Mouse (Mus musculus) cerebellum, adult 2 months (tissue): ENCODE data around the gene Apoc4. TPM values are rescaled to one million over a fixed set of nuclear protein-coding genes. Genes with fewer than 3 reads are reported as not detected.

Source experiments
- DNase-seq, 2 experiments: peaks; one replicate each; pipeline ENCODE4 v3.0.0; 2021
- H3K27ac ChIP-seq: fragments of 200-500 bp; 2 replicates; pipeline ENCODE4 v1.5.1; 2012; ENCODE audit warnings: low read length, control low read depth, inconsistent platforms; ENCODE audit not compliant: insufficient read depth
- H3K27me3 ChIP-seq: fragments of 200-500 bp; 2 replicates; pipeline ENCODE4 v1.6.1; 2012; ENCODE audit warnings: inconsistent platforms, mild to moderate bottlenecking, low read length, moderate library complexity; ENCODE audit not compliant: control insufficient read depth, insufficient read depth
- H3K4me1 ChIP-seq: fragments of 200-500 bp; 2 replicates; pipeline ENCODE4 v1.6.1; 2011; ENCODE audit warnings: low read length; ENCODE audit not compliant: control insufficient read depth, insufficient read depth
- H3K4me3 ChIP-seq: fragments of 200-500 bp; replicated peaks from 2 replicates; pipeline ENCODE3; 2011; ENCODE audit warnings: mild to moderate bottlenecking, low read depth, low read length, control low read depth; ENCODE audit not compliant: insufficient read depth
- CTCF ChIP-seq: fragments of 200-500 bp; IDR thresholded peaks from 2 replicates; pipeline ENCODE4 v1.5.1; 2011; ENCODE audit warnings: low read depth, mild to moderate bottlenecking, control low read depth, low read length, moderate library complexity, borderline replicate concordance; ENCODE audit not compliant: insufficient read depth
- POLR2A ChIP-seq: fragments of 200-500 bp; IDR thresholded peaks from 2 replicates; pipeline ENCODE4 v1.6.1; 2011; ENCODE audit warnings: low read length, control low read depth, borderline replicate concordance; ENCODE audit not compliant: insufficient read depth
- WGBS: fragments of 180-500 bp; shearing (Covaris S2); methylation state at CpG from one replicate; pipeline ENCODE4 v1.1.7; 2018; 5-methylcytosine and 5-hydroxymethylcytosine counted together
- polyA plus RNA-seq: library from polyadenylated mRNA; depleted of rRNA; stranded (reverse); fragments of >200 nt; gene quantifications from 2 replicates; pipeline ENCODE4 v1.2.3, GENCODE M21; 2012

Gene Apoc4
- polyA plus RNA-seq, 1 experiment: not detected

DNA sequence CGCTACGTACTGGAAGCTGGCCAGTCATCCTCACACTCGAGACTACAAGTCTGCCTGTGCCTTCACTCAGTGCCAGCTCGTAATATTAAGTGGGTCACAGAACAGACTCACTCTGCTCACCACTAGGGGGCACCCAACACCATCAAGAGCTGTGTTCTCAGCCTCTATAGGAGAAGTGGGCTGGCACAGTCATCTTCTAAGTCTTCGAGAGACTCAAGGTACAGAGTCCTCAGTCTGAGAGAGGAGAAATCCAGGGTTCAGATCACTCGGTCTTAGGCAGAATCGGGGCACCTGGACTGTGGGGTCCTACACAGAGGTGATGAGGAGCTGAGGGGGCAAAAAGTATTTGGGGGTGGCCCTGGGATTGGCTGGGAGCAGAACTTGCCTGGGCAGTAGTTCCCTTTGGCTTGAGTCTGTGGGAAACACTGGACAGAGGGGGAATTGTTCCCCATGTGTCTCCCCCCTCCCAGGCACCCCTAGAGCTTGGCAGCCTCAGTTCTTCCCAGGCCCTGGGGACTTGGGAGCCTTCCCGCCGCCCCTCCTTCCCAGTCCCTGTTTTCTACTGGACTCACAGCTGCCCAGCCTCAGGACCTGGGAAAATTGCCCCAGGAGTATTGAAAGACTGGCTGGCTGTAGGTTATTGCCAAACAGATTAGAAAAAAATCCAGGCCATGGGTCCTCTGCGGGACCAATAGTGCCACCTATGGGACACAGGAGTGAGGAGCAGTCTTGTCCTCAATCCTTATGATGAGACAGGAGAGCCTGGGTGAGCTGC, 12.1 kb downstream of the Apoc4 start:
- no peak for TF ChIP-seq POLR2A
- peak; percentile 95 for TF ChIP-seq CTCF
- WGBS: 1% methylated on average over 10 of the region's 10 CpGs

DNA sequence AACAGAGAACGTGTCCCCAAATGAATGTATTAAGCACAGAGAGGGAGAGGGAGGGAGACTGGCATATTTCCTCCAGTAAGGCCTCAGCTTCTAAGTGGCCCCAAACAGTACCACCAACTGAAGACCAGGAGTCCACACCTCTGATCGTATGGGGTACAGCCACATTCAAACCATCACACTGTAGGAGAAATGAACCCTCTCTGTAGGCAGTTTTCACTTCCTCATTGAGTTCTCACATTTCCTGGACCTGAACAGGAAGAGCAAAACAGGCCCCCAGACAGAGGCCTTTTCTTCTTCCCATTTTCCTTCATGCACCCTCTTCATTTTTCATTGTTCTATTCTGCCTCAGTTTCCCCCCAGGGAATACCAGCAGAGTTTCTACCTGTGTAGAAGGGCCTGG, 13.8 kb downstream of the Apoc4 start:
- no peak overlapping the region for H3K4me3 ChIP-seq
- DNase-seq: no peak
- H3K4me1 ChIP-seq: peaks cover 8% of the 10 kb centered on the region; the same call in 1 of the 2 replicates
- no peaks in the 10 kb centered on the region for H3K27me3 ChIP-seq
- TF ChIP-seq POLR2A (no peak), CTCF (no peak)
- H3K27ac ChIP-seq: no peak overlapping the region
- 77% methylated on average over 2 of the region's 2 CpGs for WGBS

More for the DNA sequence above, 12.1 kb downstream of the Apoc4 start:
- peaks cover 3% of the 10 kb centered on the region for H3K4me1 ChIP-seq
- H3K27ac ChIP-seq: peak overlapping the region; percentile 52
- DNase-seq: peak; percentile 91 to 93
- peak overlapping the region; percentile 44 for H3K4me3 ChIP-seq
- no peaks in the 10 kb centered on the region for H3K27me3 ChIP-seq

DNA sequence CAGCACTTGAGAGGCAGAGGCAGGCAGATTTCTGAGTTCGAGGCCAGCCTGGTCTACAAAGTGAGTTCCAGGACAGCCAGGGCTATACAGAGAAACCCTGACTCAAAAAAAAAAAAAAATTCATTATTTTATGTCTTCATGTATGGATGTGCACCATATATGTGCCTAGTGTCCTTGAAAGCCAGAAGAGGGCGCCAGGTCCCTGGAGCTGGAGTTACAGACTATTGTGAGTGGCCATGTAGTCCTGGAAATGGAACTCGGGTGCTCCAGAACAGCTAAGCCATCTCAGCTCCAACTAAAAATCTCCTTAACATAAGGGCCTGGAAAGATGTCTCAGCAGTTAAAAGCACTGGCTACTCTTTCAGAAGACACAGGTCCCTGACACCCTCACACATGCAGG, 14.5 kb downstream of the Apoc4 start:
- Histone ChIP-seq H3K27ac (no peak overlapping the region), H3K27me3 (no peaks in the 10 kb centered on the region), H3K4me1 (peaks cover 12% of the 10 kb centered on the region; the same call in 1 of the 2 replicates), H3K4me3 (no peak overlapping the region)
- no peak for DNase-seq
- 62% methylated on average over 3 of the region's 3 CpGs for WGBS
- TF ChIP-seq CTCF: no peak

DNA sequence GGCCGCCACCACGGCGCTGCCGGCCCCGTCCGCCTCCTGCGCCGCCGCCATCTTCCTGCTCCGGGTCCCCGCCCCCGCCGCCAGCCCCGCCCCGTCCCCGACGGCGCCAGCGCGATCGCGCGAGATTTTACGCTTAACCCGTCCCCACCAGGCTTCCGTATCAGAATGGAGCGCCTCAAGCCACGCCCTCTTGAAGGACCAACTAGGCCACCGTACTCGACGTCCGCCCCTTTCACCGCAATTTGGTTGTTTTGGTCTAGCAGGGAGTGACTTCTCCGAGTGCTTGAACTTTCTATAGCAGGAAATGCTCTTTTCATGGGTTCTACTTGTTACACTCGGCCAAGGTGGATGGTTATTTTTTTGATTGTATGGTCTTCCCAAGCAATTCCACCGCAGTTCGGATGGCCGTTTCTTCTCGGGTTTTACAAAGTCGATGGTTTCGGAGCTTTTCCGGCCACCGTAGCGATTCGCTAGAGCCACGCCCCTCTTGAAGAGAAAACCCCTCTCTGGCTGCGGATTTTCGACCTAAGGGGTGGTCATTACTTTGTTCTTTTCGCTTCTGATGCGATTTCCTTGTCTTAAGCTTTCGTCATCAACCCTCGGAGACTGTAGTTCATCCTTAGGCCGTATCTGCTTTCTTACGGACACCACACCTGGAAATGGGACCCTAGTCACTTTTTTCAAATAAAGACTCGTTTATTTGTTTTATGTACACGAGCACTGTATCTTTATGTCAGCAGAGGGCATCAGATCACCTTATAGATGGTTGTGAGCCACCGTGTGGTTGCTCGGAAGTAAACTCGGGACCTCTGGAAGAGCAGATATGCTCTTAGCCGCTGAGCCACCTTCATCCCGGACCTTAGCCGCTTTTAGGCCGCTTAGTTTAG, 16.1 kb downstream of the Apoc4 start, which contains the start of gene Clptm1:
TSS of gene Clptm1 (minus strand) at position 79 of the 887 bp plus-strand sequence.
- TF ChIP-seq CTCF: 0 out of 2 replicates have a peak, but pooled peaks have one; percentile 10
- peak; percentile 49 for TF ChIP-seq POLR2A
- no peaks in the 10 kb centered on the region for H3K27me3 ChIP-seq
- DNase-seq: peak; percentile 97 to 99
- under 1% methylated on average over 63 of the region's 63 CpGs for WGBS
- peak within 1 kb of the TSS; percentile 86 for H3K4me3 ChIP-seq
- peaks cover 12% of the 10 kb centered on the region; the same call in 1 of the 2 replicates for H3K4me1 ChIP-seq
- peak within 1 kb of the TSS; percentile 40; the same call in 1 of the 2 replicates for H3K27ac ChIP-seq

DNA sequence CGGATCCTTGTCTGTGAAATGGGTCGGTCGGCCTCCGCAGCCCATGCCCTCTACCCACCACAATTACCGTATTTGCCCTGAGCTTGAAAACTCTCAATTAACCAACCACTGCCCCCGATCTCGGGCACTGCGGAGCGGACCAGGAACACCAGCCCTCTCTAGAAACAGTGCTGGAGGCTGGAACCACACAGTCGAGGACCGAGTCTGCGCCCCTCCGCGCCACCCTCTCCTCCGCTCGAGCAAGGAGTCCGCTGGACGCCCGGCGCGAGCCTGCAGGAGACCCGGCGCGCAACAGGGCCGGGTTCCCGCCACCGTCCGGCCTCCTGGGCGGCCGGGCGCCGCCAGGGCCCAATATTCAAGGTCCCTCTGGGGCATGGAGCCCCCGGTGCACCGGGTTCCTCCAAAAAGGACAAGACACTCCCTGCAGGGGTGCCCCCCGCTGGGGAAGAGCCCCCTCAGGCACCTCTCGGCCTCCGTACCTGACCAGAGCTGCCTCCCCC, 16.8 kb downstream of the Apoc4 start:
- WGBS: under 1% methylated on average over 37 of the region's 37 CpGs
- no peaks in the 10 kb centered on the region for H3K27me3 ChIP-seq
- 0 out of 2 replicates have a peak overlapping the region, but pooled peaks have one; percentile 18 for H3K27ac ChIP-seq
- peaks cover 12% of the 10 kb centered on the region; the same call in 1 of the 2 replicates for H3K4me1 ChIP-seq
- DNase-seq: no peak
- H3K4me3 ChIP-seq: peak overlapping the region; percentile 86
- TF ChIP-seq POLR2A (no peak), CTCF (no peak)

DNA sequence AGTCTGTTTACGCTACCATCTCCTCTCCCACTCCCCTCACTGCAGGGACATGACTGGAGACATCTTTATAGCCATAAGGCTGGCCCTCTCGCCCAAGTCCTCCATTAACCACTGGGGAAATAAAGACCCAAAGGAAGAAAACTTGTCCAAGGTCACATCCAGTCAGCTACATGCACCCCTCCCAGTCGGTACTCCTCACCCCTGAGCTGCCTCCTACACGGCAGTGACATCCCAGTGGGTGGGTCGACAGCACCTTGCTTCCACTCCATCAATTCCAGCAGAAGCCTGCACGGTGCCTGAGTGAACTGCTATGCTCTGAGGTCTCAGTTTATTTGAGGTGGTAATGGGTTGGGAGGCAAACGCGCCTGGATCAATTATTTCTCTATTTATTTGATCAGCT, 17.3 kb downstream of the Apoc4 start:
- H3K4me3 ChIP-seq: peak overlapping the region; percentile 86
- H3K27me3 ChIP-seq: no peaks in the 10 kb centered on the region
- DNase-seq: peak; percentile 20 to 30
- H3K27ac ChIP-seq: no peak overlapping the region
- 9% methylated on average over 8 of the region's 8 CpGs for WGBS
- TF ChIP-seq CTCF (no peak), POLR2A (no peak)
- peaks cover 9% of the 10 kb centered on the region; the same call in 1 of the 2 replicates for H3K4me1 ChIP-seq

DNA sequence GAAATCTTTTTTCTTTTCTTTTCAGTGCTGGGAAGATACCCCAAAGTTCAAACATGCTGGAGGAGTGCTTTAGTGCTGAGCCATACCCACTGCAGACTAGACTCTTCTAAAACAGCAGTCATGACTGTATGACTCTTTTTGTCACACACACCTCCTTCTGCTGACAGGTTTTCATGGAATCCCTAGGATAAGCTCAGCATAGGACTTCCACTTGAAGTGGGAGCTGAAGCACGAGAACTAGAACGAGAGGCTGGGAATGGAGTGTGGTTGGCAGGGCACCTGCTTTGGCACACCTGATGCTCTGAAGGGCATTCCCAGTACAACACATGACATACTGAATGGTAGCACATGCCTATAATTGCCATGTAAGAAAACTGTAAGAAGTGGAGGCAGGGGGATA, 28.7 kb downstream of the Apoc4 start:
- WGBS: 85% methylated on average over 2 of the region's 2 CpGs
- Histone ChIP-seq H3K27ac (no peak overlapping the region), H3K4me3 (no peak overlapping the region), H3K4me1 (peaks cover 4% of the 10 kb centered on the region), H3K27me3 (no peaks in the 10 kb centered on the region)
- no peak for TF ChIP-seq POLR2A
- TF ChIP-seq CTCF: no peak
- no peak for DNase-seq
